Mouse (Mus musculus): ENCODE results near the gene Rfesd. TPM values are rescaled to one million over a fixed set of nuclear protein-coding genes. Genes with fewer than 3 reads are reported as not detected.

Rfesd gene
- total RNA-seq, 2 experiments from 2014 or later, result 6.2 to 13.8 TPM

DNA sequence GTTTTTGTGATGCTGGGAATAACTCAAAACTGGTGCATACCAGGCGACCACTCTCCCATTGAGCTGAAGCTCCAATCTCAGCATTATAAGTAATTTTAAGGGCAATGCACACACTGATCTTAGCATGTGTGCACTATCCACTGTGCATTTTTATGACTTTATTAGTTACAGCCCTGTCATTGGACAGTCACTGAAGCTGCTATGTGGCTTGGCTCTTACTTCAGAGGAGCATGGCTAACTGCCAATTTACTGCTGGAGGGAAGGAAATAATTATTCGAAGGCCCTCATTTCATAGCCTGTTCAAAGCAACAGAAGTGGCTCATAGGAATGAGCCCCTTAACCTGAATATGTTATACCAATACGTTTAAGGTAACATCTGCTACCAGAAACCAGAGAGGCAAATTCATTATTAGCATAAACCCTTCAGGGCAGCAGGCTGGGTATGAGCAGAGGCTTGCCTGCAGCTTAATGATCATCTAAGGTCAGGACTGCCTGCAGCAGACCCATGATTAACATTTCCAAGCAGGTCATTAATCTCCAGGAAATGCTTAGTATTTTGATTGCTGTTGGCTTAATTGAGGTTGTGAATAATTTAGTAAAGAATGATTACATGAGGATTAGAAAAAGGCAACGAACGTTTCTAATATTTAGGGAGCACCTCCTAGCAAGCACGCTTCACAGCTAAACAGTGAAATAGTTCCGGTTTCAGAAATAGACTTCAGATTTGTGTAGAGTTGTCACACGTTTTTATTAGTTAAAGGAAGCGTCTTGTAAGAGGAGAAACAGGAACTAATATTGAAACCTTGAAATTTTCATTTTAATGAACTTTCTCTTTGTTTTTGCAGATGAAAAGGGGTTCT lies 26.1 kb downstream of the Rfesd start:
- ATAC-seq (replicated peaks; ENCODE audit: poor library complexity, severe bottlenecking), result peak; percentile 95

- ATAC-seq (replicated peaks; ENCODE audit: poor library complexity, severe bottlenecking), result no peak
Measured at GRCm38 (mm10) chr13:75988096-75988495, 30.4 kb downstream of the Rfesd start.

GRCm38 (mm10) chr13:75981901-75982300 lies 36.6 kb downstream of the Rfesd start:
- peak; percentile 48; the same call in 1 of the 2 replicates for ATAC-seq (replicated peaks; ENCODE audit: poor library complexity, severe bottlenecking)

- no peak for ATAC-seq (replicated peaks; ENCODE audit: poor library complexity, severe bottlenecking)
Measured at GRCm38 (mm10) chr13:75976649-75977048, 41.9 kb downstream of the Rfesd start.

DNA sequence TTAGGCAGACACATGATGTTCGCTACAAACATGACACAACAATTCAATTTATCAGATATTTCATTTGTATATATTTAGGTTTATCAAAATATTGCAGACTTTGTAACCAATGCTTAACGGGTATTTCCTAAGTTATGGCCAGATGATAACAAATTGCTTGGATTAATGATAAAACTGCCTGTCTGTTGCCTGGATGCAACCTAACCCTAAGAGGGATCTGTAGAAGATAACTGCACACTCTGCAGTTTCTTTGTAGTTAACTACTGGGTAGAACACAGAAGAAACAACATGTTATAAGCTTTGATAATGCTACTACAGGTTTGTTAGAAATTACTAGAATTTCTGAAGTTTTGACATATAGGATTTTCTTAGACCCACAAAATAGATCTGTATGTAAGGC lies 42.3 kb downstream of the Rfesd start:
- no peak for ATAC-seq (replicated peaks; ENCODE audit: poor library complexity, severe bottlenecking)

- no peak for ATAC-seq (replicated peaks; ENCODE audit: poor library complexity, severe bottlenecking)
Measured at GRCm38 (mm10) chr13:75975629-75976028, 42.9 kb downstream of the Rfesd start.

DNA sequence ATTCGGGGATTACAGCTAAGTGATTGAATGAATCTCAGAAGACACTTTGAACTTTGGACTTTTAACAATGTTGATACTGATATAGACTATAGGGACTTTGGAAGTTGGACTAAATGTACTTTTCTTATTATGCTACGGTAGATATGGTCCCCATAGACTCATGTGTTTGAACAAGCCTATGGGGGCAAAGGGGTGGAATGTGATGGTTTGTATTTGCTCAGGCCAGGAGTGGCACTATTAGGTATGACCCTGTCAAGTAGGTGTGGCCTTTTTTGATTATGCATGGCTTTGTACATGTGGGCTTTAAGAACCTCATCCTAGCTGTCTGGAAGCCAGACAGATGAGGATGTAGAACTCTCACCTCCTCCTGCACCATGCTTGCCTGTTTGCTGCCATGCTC lies 44.0 kb downstream of the Rfesd start:
- ATAC-seq (replicated peaks; ENCODE audit: poor library complexity, severe bottlenecking), result no peak

GRCm38 (mm10) chr13:75966850-75967249 lies 51.7 kb downstream of the Rfesd start, which contains the start of gene Spata9:
Gene Spata9, plus strand, starts transcription at chr13:75967150.
- ATAC-seq (replicated peaks; ENCODE audit: poor library complexity, severe bottlenecking), result no peak

- ATAC-seq (replicated peaks; ENCODE audit: poor library complexity, severe bottlenecking), result no peak
Measured at GRCm38 (mm10) chr13:75955357-75955992, 63.0 kb downstream of the Rfesd start.

Other genes with a start within 250 kb of the Rfesd start
- 143 and 158 TPM in 2 replicates for gene Glrx, start 178.9 kb downstream of the Rfesd start, total RNA-seq (2014; fragmentation: Nextera tagmentation)
- 130 and 142 TPM in 2 replicates for gene Glrx, start 178.9 kb downstream of the Rfesd start, total RNA-seq (2017)
- gene Rhobtb3, start 74.8 kb downstream of the Rfesd start, total RNA-seq (2014; fragmentation: Nextera tagmentation), result 3.2 and 8.0 TPM in 2 replicates
- 6.7 and 22.0 TPM in 2 replicates for gene Rhobtb3, start 74.8 kb downstream of the Rfesd start, total RNA-seq (2017)
- 1.2 TPM in 1 of 2 replicates, not detected in the other for gene Spata9, start 51.6 kb downstream of the Rfesd start, total RNA-seq (2014; fragmentation: Nextera tagmentation)
- gene Spata9, start 51.6 kb downstream of the Rfesd start, total RNA-seq (2017), result 0.60 TPM in 1 of 2 replicates, not detected in the other
- gene Gpr150, start 38.3 kb upstream of the Rfesd start, total RNA-seq (2014; fragmentation: Nextera tagmentation), result 0.64 TPM in 1 of 2 replicates, not detected in the other
- 0.04 and 1.0 TPM in 2 replicates for gene Gpr150, start 38.3 kb upstream of the Rfesd start, total RNA-seq (2017)
- gene Arsk, start 79.9 kb upstream of the Rfesd start, total RNA-seq (2014; fragmentation: Nextera tagmentation), result 9.9 and 15.8 TPM in 2 replicates
- gene Arsk, start 79.9 kb upstream of the Rfesd start, total RNA-seq (2017), result 15.3 and 16.9 TPM in 2 replicates
- 29.8 and 33.2 TPM in 2 replicates for gene Ttc37, start 80.0 kb upstream of the Rfesd start, total RNA-seq (2014; fragmentation: Nextera tagmentation)
- gene Ttc37, start 80.0 kb upstream of the Rfesd start, total RNA-seq (2017), result 37.3 and 42.9 TPM in 2 replicates

Measured in granulocyte monocyte progenitor cell, adult 5-6 weeks (primary cell).